Mouse (Mus musculus): Measurements from ENCODE around the gene 1500009C09Rik.

DNA sequence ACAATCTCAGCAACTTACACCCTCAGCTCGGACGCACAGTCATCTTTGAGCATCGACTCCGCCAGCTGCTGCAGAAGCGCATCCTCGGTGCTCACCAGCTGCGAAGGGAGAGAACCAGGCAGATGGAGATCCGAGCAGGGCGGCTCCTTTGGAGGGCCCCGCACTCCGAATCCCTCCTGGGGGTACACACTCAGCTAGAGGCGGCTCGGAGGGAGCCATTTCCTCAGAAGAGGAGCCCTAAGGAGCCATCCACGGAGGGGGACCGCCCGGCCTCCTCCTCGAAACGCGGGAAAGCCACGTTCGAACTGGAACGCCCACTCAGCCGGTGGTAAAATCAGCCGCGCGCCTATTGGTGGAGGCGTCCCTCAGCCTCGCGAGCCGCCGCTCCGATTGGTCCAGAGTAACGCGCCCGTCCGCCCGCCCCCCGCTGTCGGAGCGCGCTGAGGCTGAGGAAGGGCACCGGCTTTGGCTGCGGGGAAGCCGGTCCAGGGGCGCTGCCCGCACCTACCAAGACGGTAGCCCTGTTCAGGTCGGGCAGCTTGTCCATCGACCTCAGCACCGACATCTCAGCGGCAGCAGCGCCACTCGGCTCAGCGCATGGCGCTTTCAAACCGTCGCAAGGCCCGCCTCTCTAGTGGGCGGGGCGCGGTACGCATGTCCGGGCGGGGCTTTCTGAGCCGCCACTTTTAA is 7.9 kb upstream of the 1500009C09Rik start, which contains the start of gene Cenpm:
- peak; percentile 4; the same call in 1 of the 2 replicates for TF ChIP-seq CTCF (IDR thresholded peaks at IDR 0.05; ENCODE audit: low read depth)
- no peak for TF ChIP-seq EP300 (IDR thresholded peaks at IDR 0.05; ENCODE audit: low read depth)
